In the genomic region with DNA sequence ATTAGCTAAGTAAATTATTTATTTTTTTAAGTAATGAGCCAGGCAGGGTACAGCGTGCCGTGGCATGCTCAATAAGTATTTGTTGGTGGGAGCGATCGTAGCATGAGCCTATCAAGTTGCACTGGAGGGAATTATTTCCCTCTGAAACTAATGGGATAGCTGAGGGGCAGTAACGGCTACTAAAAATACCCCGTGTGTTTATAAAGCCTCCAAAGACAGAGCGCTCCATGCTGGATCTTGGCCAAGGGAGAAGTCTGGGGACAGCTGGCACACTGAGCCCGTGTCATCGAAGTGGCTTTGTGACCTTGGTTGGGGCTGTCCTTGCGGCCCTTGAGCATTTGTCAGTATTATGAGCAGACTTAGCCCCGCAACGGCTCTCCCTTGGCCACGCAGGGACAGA, we compare ENCODE assay signal across 9 mouse cellular contexts. TPM values are rescaled to one million over a fixed set of nuclear protein-coding genes. Genes with fewer than 3 reads are reported as not detected.
DNase-seq lines count a peak whose midpoint lies in the region; ATAC-seq and TF ChIP-seq lines count a peak whose summit lies in the region.
"Had no signal": no experiment of that assay in that cellular context is flagged by ENCODE, and none has a peak within 500 bp of the region (broad histone marks: within the 10 kb centered on the region; RNA-seq: fewer than 3 reads in every experiment).

No protein-coding gene starts in this region.

- H3K4me1 ChIP-seq in intestine, embryonic 14.5 days (replicated peaks; ENCODE audit: control insufficient read depth, insufficient read depth, low read length): peaks cover 13% of the 10 kb centered on the region
- H3K4me1 ChIP-seq in intestine, postnatal 0 days (replicated peaks; ENCODE audit: control insufficient read depth, insufficient read depth, low read length): no peaks in the 10 kb centered on the region; the same call in 1 of the 2 replicates
- peaks cover 16% of the 10 kb centered on the region for H3K4me1 ChIP-seq in limb, embryonic 13.5 days

- TF ChIP-seq CTCF in intestine, postnatal 0 days (IDR thresholded peaks at IDR 0.05; ENCODE audit: low read depth): no peak

- H3K36me3 ChIP-seq in intestine, embryonic 14.5 days (ENCODE audit: control insufficient read depth, insufficient read depth, low read length): no peaks in the 10 kb centered on the region
- no peaks in the 10 kb centered on the region for H3K36me3 ChIP-seq in intestine, postnatal 0 days (ENCODE audit: control insufficient read depth, insufficient read depth)
- no peaks in the 10 kb centered on the region for H3K36me3 ChIP-seq in limb, embryonic 13.5 days

- 48% methylated on average over 13 of the region's 13 CpGs for WGBS in intestine, embryonic 14.5 days
- WGBS in intestine, postnatal 0 days: 54% methylated on average over 13 of the region's 13 CpGs
- 39% methylated on average over 13 of the region's 13 CpGs for WGBS in limb, embryonic 13.5 days

- H3K27ac ChIP-seq in intestine, embryonic 14.5 days (ENCODE audit: low read depth): no peak overlapping the region
- H3K27ac ChIP-seq in intestine, postnatal 0 days (ENCODE audit: low read depth, low read length): no peak overlapping the region
- peak overlapping the region; percentile 39; the same call in 1 of the 2 replicates for H3K27ac ChIP-seq in limb, embryonic 13.5 days
- H3K27ac ChIP-seq: liver, embryonic 13.5 days had no signal

- no peak for ATAC-seq in intestine, embryonic 14.5 days (replicated peaks; ENCODE audit: low FRiP score, low TSS enrichment, low read depth)
- ATAC-seq in intestine, postnatal 0 days: no peak
- no peak for ATAC-seq in limb, embryonic 13.5 days (ENCODE audit: low FRiP score, low read depth)
- no peak for ATAC-seq in CD4-positive, CD25-positive, alpha-beta regulatory T cell, adult 4 months

- 0 out of 2 replicates have a peak, but pooled peaks cover 5% of the 10 kb centered on the region for H3K9me3 ChIP-seq in intestine, embryonic 14.5 days (ENCODE audit: control insufficient read depth, low read length)
- no peaks in the 10 kb centered on the region for H3K9me3 ChIP-seq in intestine, postnatal 0 days (ENCODE audit: control insufficient read depth)
- H3K9me3 ChIP-seq in limb, embryonic 13.5 days: 0 out of 2 replicates have a peak, but pooled peaks cover 5% of the 10 kb centered on the region

- no peaks in the 10 kb centered on the region for H3K27me3 ChIP-seq in intestine, embryonic 14.5 days (replicated peaks; ENCODE audit: control insufficient read depth, insufficient read depth, low read length)
- no peaks in the 10 kb centered on the region for H3K27me3 ChIP-seq in intestine, postnatal 0 days (replicated peaks; ENCODE audit: control insufficient read depth, insufficient read depth, low read length)
- no peaks in the 10 kb centered on the region for H3K27me3 ChIP-seq in limb, embryonic 13.5 days
- H3K27me3 ChIP-seq: liver, embryonic 13.5 days had no signal

- H3K9ac ChIP-seq in intestine, embryonic 14.5 days (ENCODE audit: low read length): no peak overlapping the region
- no peak overlapping the region for H3K9ac ChIP-seq in intestine, postnatal 0 days (ENCODE audit: low read depth, low read length)
- H3K9ac ChIP-seq in limb, embryonic 13.5 days: no peak overlapping the region
- H3K9ac ChIP-seq: liver, embryonic 13.5 days had no signal

- no peak overlapping the region for H3K4me3 ChIP-seq in intestine, embryonic 14.5 days (ENCODE audit: low read depth, low read length)
- H3K4me3 ChIP-seq in intestine, postnatal 0 days (ENCODE audit: low read depth, low read length): no peak overlapping the region
- H3K4me3 ChIP-seq in limb, embryonic 13.5 days: no peak overlapping the region
- H3K4me3 ChIP-seq: liver, embryonic 13.5 days had no signal

- no peak overlapping the region for H3K4me2 ChIP-seq in intestine, embryonic 14.5 days (ENCODE audit: low read length)
- H3K4me2 ChIP-seq in intestine, postnatal 0 days (replicated peaks; ENCODE audit: low read depth): no peak overlapping the region
- H3K4me2 ChIP-seq in limb, embryonic 13.5 days (replicated peaks): no peak overlapping the region
- H3K4me2 ChIP-seq: liver, embryonic 13.5 days had no signal

- peak; percentile 51 for DNase-seq in intestine, embryonic 14.5 days (ENCODE audit: low spot score)
- DNase-seq in cerebellum, adult 18-20 months: peak; percentile 49 to 52
- DNase-seq in heart, adult 9 months (ENCODE audit: low spot score in 2 of 2): peak; percentile 70 to 80
- DNase-seq in layer of hippocampus, postnatal 10 days (ENCODE audit: low spot score in 2 of 2): no peak
- no peak for DNase-seq in spleen, postnatal 36 days (ENCODE audit: low spot score in 2 of 2)
- DNase-seq: liver, embryonic 13.5 days had no signal

RNA-seq across cellular contexts. Expression of gene Parvb, which starts 19.4 kb away (rescaled TPM):
- polyA plus RNA-seq in intestine, embryonic 14.5 days (2014; fragmentation: Nextera tagmentation; extraction: Ambion mirVana): 3.6 and 5.1 TPM in 2 replicates
- 2.6 and 2.8 TPM in 2 replicates for polyA plus RNA-seq in intestine, postnatal 0 days (2015; fragmentation: Nextera tagmentation; extraction: Ambion mirVana)
- 3.5 and 3.7 TPM in 2 replicates for polyA plus RNA-seq in limb, embryonic 13.5 days (2015; fragmentation: Nextera tagmentation; extraction: Ambion mirVana)
- 10 to 100 TPM; 37.2 TPM for total RNA-seq in layer of hippocampus, postnatal 10 days (2021)
- 1 to 10 TPM in 1 of 2 experiments, not detected in 1; 2.4 TPM for polyA plus RNA-seq in CD4-positive, CD25-positive, alpha-beta regulatory T cell, adult 4 months (2017; shearing (Covaris generic))

RNA-seq across cellular contexts. Expression of gene Samm50, which starts 59.2 kb away (rescaled TPM):
- 88.5 and 89.2 TPM in 2 replicates for polyA plus RNA-seq in intestine, embryonic 14.5 days (2014; fragmentation: Nextera tagmentation; extraction: Ambion mirVana)
- polyA plus RNA-seq in intestine, postnatal 0 days (2015; fragmentation: Nextera tagmentation; extraction: Ambion mirVana): 104 and 110 TPM in 2 replicates
- 101 and 104 TPM in 2 replicates for polyA plus RNA-seq in limb, embryonic 13.5 days (2015; fragmentation: Nextera tagmentation; extraction: Ambion mirVana)
- total RNA-seq in layer of hippocampus, postnatal 10 days (2021): 10 to 100 TPM; 83.6 to 99.0 TPM
- 10 to 100 TPM; 44.3 to 56.1 TPM for polyA plus RNA-seq in CD4-positive, CD25-positive, alpha-beta regulatory T cell, adult 4 months (2017; shearing (Covaris generic))

Comparison
In these comparisons a context has a peak if more than half of its experiments do, and no peak if none do; other contexts are left out.
1. DNase-seq: peak in intestine, embryonic 14.5 days (single experiment), cerebellum, adult 18-20 months (2 of 2) and heart, adult 9 months (2 of 2); none in layer of hippocampus, postnatal 10 days (0 of 2) and spleen, postnatal 36 days (0 of 2).